Mouse (Mus musculus) olfactory bulb, adult 2 months (tissue): ENCODE data around the gene Cpne1.

Experiments
- CTCF ChIP-seq: fragments of 200-500 bp; IDR thresholded peaks from 2 replicates; pipeline ENCODE4 v1.5.1; 2012; ENCODE audit warnings: low read depth, mild to moderate bottlenecking, low read length, moderate library complexity; ENCODE audit not compliant: insufficient read depth
- POLR2A ChIP-seq: fragments of 200-500 bp; IDR thresholded peaks from 2 replicates; pipeline ENCODE4 v1.6.1; 2012; ENCODE audit warnings: mild to moderate bottlenecking, low read depth, low read length, moderate library complexity; ENCODE audit not compliant: insufficient read depth

DNA sequence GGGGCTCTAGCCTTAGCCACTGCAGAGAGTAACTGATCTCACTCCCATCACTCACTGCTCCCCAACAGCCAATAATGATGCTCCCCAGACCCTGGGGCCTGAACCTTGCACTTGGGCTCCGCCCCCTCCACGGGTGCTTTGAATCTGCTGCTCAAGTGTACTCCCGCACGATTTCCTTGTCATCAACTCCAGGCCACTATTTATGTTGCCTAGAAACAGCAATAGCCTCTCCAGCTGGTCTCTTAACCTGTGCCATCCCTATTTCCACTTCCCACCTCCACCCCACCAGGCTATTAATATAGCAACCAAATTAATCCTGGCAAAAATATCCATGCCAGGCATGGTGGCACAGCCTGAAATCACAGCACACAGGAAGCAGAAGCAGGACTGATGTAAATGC is 32.1 kb downstream of the Cpne1 start:
- TF ChIP-seq CTCF (no peak), POLR2A (no peak)
